ENCODE assay signal across 8 mouse cellular contexts in genomic region chr6:119417354-119417753, GRCm38 (mm10). TPM values are rescaled to one million over a fixed set of nuclear protein-coding genes. Genes with fewer than 3 reads are reported as not detected.
DNase-seq lines count a peak whose midpoint lies in the region; ATAC-seq and TF ChIP-seq lines count a peak whose summit lies in the region.

Gene Adipor2, minus strand, starts transcription at chr6:119417704.

- ATAC-seq in heart, postnatal 0 days (ENCODE audit: insufficient read depth, low read depth): peak; percentile 44
- peak; percentile 79 for ATAC-seq in liver, embryonic 16.5 days (ENCODE audit: low read depth)
- peak; percentile 71; the same call in 1 of the 2 replicates for ATAC-seq in neural tube, embryonic 12.5 days (ENCODE audit: low FRiP score, low read depth)

- H3K4me2 ChIP-seq in heart, postnatal 0 days (ENCODE audit: low read depth, low read length): peak within 1 kb of the TSS; percentile 55
- H3K4me2 ChIP-seq in liver, embryonic 16.5 days (ENCODE audit: low read depth, low read length): peak within 1 kb of the TSS; percentile 59
- H3K4me2 ChIP-seq in neural tube, embryonic 12.5 days (replicated peaks): peak within 1 kb of the TSS; percentile 44

- TF ChIP-seq EP300 in heart, postnatal 0 days (IDR thresholded peaks at IDR 0.05; ENCODE audit: low read depth): no peak

- H3K9ac ChIP-seq in heart, postnatal 0 days (replicated peaks; ENCODE audit: low read depth, low read length): peak within 1 kb of the TSS; percentile 35; the same call in 1 of the 2 replicates
- H3K9ac ChIP-seq in liver, embryonic 16.5 days (ENCODE audit: low read depth, low read length): no peak within 1 kb of the TSS
- no peak within 1 kb of the TSS for H3K9ac ChIP-seq in neural tube, embryonic 12.5 days

- no peak for TF ChIP-seq CTCF in heart, postnatal 0 days (IDR thresholded peaks at IDR 0.05; ENCODE audit: low read depth)

- H3K27me3 ChIP-seq in heart, postnatal 0 days (ENCODE audit: control insufficient read depth, insufficient read depth, low read length): no peaks in the 10 kb centered on the region
- no peaks in the 10 kb centered on the region for H3K27me3 ChIP-seq in liver, embryonic 16.5 days (ENCODE audit: control insufficient read depth, insufficient read depth, low read depth, low read length)
- H3K27me3 ChIP-seq in neural tube, embryonic 12.5 days (replicated peaks): no peaks in the 10 kb centered on the region

- WGBS in heart, postnatal 0 days: 7% methylated on average over 10 of the region's 12 CpGs
- under 1% methylated on average over 12 of the region's 12 CpGs for WGBS in liver, embryonic 16.5 days (ENCODE audit: insufficient replicate concordance)
- 6% methylated on average over 12 of the region's 12 CpGs for WGBS in neural tube, embryonic 12.5 days

- H3K36me3 ChIP-seq in heart, postnatal 0 days (replicated peaks; ENCODE audit: control insufficient read depth, insufficient read depth, low read length): no peaks in the 10 kb centered on the region
- H3K36me3 ChIP-seq in liver, embryonic 16.5 days (ENCODE audit: control insufficient read depth, insufficient read depth): no peaks in the 10 kb centered on the region
- H3K36me3 ChIP-seq in neural tube, embryonic 12.5 days: no peaks in the 10 kb centered on the region

- DNase-seq in 416B (ENCODE audit: low read depth): peak; percentile 85
- peak; percentile 74 for DNase-seq in adrenal gland, adult 8-10 months
- DNase-seq in fat pad, adult 2 months (ENCODE audit: extremely low read depth, low read depth, low spot score): peak; percentile 33
- peak; percentile 39 for DNase-seq in heart, postnatal 0 days (ENCODE audit: low spot score)
- peak; percentile 59 to 71 for DNase-seq in kidney, postnatal 4 days
- DNase-seq in urinary bladder, postnatal 36 days (ENCODE audit: low spot score in 2 of 2): peak; percentile 71 to 87

- H3K27ac ChIP-seq in heart, postnatal 0 days (ENCODE audit: low read depth): peak within 1 kb of the TSS; percentile 90
- no peak within 1 kb of the TSS for H3K27ac ChIP-seq in liver, embryonic 16.5 days (ENCODE audit: low read length)
- no peak within 1 kb of the TSS for H3K27ac ChIP-seq in neural tube, embryonic 12.5 days

- H3K4me1 ChIP-seq in heart, postnatal 0 days (ENCODE audit: control insufficient read depth, insufficient read depth): peaks cover 21% of the 10 kb centered on the region
- peaks cover 4% of the 10 kb centered on the region for H3K4me1 ChIP-seq in liver, embryonic 16.5 days (ENCODE audit: control insufficient read depth, low read depth, low read length)
- peaks cover 9% of the 10 kb centered on the region for H3K4me1 ChIP-seq in neural tube, embryonic 12.5 days

- no peaks in the 10 kb centered on the region for H3K9me3 ChIP-seq in heart, postnatal 0 days (replicated peaks; ENCODE audit: control insufficient read depth, low read length)
- H3K9me3 ChIP-seq in liver, embryonic 16.5 days (replicated peaks; ENCODE audit: control insufficient read depth, low read length): no peaks in the 10 kb centered on the region
- H3K9me3 ChIP-seq in neural tube, embryonic 12.5 days: no peaks in the 10 kb centered on the region

- peak within 1 kb of the TSS; percentile 32 for H3K4me3 ChIP-seq in heart, postnatal 0 days (ENCODE audit: low read depth, low read length)
- H3K4me3 ChIP-seq in liver, embryonic 16.5 days (ENCODE audit: low read depth, low read length): peak within 1 kb of the TSS; percentile 32
- H3K4me3 ChIP-seq in neural tube, embryonic 12.5 days: peak within 1 kb of the TSS; percentile 3; the same call in 1 of the 2 replicates

RNA-seq across cellular contexts. Expression of gene Adipor2, which starts in this region (rescaled TPM):
- total RNA-seq in adrenal gland, adult 8-10 months (2022): 100 to 1,000 TPM in 3 of 4 experiments, 10 to 100 TPM in 1; 81.4 to 148 (median 128) TPM
- 55.0 and 62.5 TPM in 2 replicates for total RNA-seq in heart, postnatal 0 days (2014; rRNA removed; ENCODE audit: low replicate concordance)
- polyA plus RNA-seq in heart, postnatal 0 days (2015; fragmentation: Nextera tagmentation; extraction: Ambion mirVana): 42.4 and 42.9 TPM in 2 replicates
- 29.4 and 35.2 TPM in 2 replicates for polyA plus RNA-seq in liver, embryonic 16.5 days (2015; fragmentation: Nextera tagmentation; extraction: Ambion mirVana)
- 31.0 and 31.7 TPM in 2 replicates for polyA plus RNA-seq in neural tube, embryonic 12.5 days (2016; fragmentation: Nextera tagmentation; extraction: Ambion mirVana)

Comparison
In these comparisons a context has a peak if more than half of its experiments do, and no peak if none do; other contexts are left out.
1. DNase-seq: peak in every context shown above with its lines; median percentile 85 in 416B; 79 in urinary bladder, postnatal 36 days; 74 in adrenal gland, adult 8-10 months; 65 in kidney, postnatal 4 days; 39 in heart, postnatal 0 days; 33 in fat pad, adult 2 months.